Mouse (Mus musculus): Measurements from ENCODE around the gene Fanci. TPM values are rescaled to one million over a fixed set of nuclear protein-coding genes. Genes with fewer than 3 reads are reported as not detected.

Fanci gene
- polyA plus RNA-seq (2012; rRNA removed): 0.26 and 0.33 TPM in 2 replicates

GRCm38 (mm10) chr7:79391883-79392649, at the start of gene Fanci:
Gene Fanci (plus strand): TSS chr7:79391929.

DNA sequence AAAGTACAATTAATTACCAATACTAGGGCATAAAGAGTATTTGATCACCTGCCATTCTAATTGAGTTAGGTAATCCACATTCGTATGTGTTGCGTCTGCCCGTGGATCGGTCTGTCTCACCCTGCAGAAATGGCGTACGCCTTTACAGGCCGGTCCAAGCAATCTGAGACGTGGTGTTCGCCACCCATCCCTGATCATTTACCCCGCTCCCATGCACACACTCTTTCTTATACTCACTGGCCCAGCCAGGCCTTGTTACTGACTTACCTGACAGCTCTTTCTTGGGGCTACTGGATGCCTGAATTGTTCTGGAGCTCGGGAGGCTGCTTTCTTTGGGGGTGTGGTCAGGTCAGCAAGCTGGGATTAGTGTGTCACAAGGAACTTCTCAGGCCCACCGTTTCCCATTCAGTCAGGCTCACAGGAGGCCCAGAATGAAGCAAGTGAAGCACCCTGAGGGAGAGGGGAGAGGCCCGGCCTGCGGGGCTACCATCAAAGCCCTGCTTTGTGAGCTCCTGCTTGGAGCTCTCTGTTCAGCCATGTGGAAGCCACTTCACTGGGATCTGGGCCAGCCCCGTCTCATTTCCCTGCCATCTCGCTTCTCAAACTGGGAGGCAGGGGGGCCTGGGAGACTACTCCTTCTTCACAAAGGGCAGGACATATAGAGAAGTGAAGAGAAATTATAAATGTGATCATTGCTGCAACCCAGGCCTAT, 5.2 kb upstream of the Fanci start, which contains the start of gene Rlbp1:
Rlbp1 (minus strand) TSS at position 627 of the 712 bp plus-strand sequence.

GRCm38 (mm10) chr7:79466053-79466901, 74.5 kb downstream of the Fanci start, which contains the start of gene Polg:
Gene Polg (minus strand): TSS chr7:79466362.

Other genes with a start within 250 kb of the Fanci start
- 147 and 197 TPM in 2 replicates for gene Mfge8, start 242.9 kb upstream of the Fanci start, polyA plus RNA-seq (2012; rRNA removed)
- gene Abhd2, start 118.7 kb upstream of the Fanci start, polyA plus RNA-seq (2012; rRNA removed): 22.7 and 33.5 TPM in 2 replicates
- 0.10 TPM in 1 of 2 replicates, not detected in the other for gene Rlbp1, start 4.9 kb upstream of the Fanci start, polyA plus RNA-seq (2012; rRNA removed)
- 13.7 and 21.4 TPM in 2 replicates for gene Polg, start 74.4 kb downstream of the Fanci start, polyA plus RNA-seq (2012; rRNA removed)
- gene Rhcg, start 225.7 kb downstream of the Fanci start, polyA plus RNA-seq (2012; rRNA removed): 0.14 TPM in 1 of 2 replicates, not detected in the other